Mouse (Mus musculus): ENCODE measurements at regions not wholly inside any gene's neighbourhood (a gene's known extent, or its start where the extent isn't known, plus 50 kb on each side); places are given as distances from the start of the nearest gene placed in this dataset.

DNA sequence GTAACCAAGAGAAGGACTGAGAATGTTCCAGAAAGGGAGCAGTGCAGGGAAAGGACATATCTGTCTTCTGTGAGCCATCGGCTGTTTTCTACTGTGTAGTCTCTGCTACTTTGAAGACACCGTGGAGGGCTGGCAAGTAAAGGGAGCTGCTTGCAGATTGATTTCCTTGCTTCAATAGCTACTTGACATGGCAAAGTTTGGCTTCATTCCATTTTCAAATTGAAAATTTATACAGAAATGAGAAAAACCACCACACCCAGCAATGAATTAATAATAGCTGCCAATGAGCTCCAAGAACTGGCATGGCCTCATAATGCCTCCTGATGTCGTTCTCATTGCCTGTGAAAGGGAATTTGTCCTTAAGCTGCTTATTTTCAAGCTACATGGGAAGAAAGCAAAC is 635.1 kb downstream of the Pkhd1 start:
- no peak for ATAC-seq (replicated peaks; ENCODE audit: extremely low read depth, insufficient read depth, low FRiP score)
- Histone ChIP-seq H3K27me3 (ENCODE audit: control insufficient read depth, insufficient read depth, low read length) (no peaks in the 10 kb centered on the region), H3K4me1 (ENCODE audit: control insufficient read depth, insufficient read depth, low read length) (peaks cover 2% of the 10 kb centered on the region; the same call in 1 of the 2 replicates), H3K36me3 (ENCODE audit: control insufficient read depth, insufficient read depth) (no peaks in the 10 kb centered on the region), H3K27ac (ENCODE audit: low read length) (no peak overlapping the region), H3K4me3 (ENCODE audit: low read length) (no peak overlapping the region), H3K9ac (ENCODE audit: low read length) (no peak overlapping the region), H3K9me3 (replicated peaks; ENCODE audit: control insufficient read depth, low read length) (no peaks in the 10 kb centered on the region), H3K4me2 (ENCODE audit: low read depth, low read length) (no peak overlapping the region)
- WGBS, result 70% methylated on average over 3 of the region's 3 CpGs

DNA sequence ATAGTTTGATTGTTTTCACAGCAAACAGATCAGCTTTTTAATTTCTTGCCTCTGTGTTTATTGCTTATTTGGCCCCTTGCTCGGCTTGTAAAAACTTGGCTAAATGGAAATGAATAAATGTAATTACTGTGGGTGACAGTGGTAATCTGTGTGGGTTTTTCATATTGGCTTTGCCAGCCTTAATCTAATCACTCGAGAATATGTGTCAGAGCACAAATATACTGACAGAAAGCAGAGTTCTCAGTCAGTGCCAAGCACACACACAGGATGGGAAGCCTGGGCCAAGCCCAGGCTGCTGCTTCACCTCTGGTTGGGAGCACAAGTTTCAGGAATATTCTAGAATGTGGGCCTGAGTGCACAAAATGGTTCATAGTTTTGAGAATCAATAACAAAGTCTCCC is 634.4 kb downstream of the Pkhd1 start:
- H3K4me2 ChIP-seq (ENCODE audit: low read depth, low read length), result no peak overlapping the region
- no peaks in the 10 kb centered on the region for H3K36me3 ChIP-seq (ENCODE audit: control insufficient read depth, insufficient read depth)
- no peaks in the 10 kb centered on the region for H3K27me3 ChIP-seq (ENCODE audit: control insufficient read depth, insufficient read depth, low read length)
- H3K9ac ChIP-seq (ENCODE audit: low read length), result no peak overlapping the region
- no peak overlapping the region for H3K27ac ChIP-seq (ENCODE audit: low read length)
- 41% methylated on average over 2 of the region's 2 CpGs for WGBS
- no peak for ATAC-seq (replicated peaks; ENCODE audit: extremely low read depth, insufficient read depth, low FRiP score)
- H3K4me1 ChIP-seq (ENCODE audit: control insufficient read depth, insufficient read depth, low read length), result peaks cover 2% of the 10 kb centered on the region; the same call in 1 of the 2 replicates
- no peaks in the 10 kb centered on the region for H3K9me3 ChIP-seq (replicated peaks; ENCODE audit: control insufficient read depth, low read length)
- H3K4me3 ChIP-seq (ENCODE audit: low read length), result no peak overlapping the region

DNA sequence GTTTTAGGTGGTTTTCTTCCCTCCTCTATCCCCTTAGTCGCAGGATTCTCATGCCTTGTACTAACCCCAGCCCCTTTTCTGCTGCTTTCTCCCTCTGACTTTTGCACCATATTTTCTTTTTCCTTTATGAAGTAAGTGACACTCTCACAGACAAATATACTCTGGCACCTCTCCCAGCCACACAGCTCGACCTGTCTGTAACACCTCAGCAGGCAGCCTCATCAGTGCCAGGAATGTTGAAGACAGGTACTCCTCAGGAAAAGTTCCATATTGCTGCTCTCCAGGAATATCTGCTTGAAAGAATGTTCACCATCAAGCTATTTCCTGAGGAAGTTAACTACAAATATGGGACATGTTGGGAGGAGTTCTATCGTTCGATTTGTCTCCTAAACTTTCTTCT is 627.9 kb downstream of the Pkhd1 start:
- Histone ChIP-seq H3K27me3 (ENCODE audit: control insufficient read depth, insufficient read depth, low read length) (no peaks in the 10 kb centered on the region), H3K9ac (ENCODE audit: low read length) (no peak overlapping the region), H3K4me1 (ENCODE audit: control insufficient read depth, insufficient read depth, low read length) (no peaks in the 10 kb centered on the region), H3K9me3 (replicated peaks; ENCODE audit: control insufficient read depth, low read length) (no peaks in the 10 kb centered on the region), H3K4me2 (ENCODE audit: low read depth, low read length) (no peak overlapping the region), H3K36me3 (ENCODE audit: control insufficient read depth, insufficient read depth) (no peaks in the 10 kb centered on the region), H3K4me3 (ENCODE audit: low read length) (no peak overlapping the region), H3K27ac (ENCODE audit: low read length) (no peak overlapping the region)
- no peak for ATAC-seq (replicated peaks; ENCODE audit: extremely low read depth, insufficient read depth, low FRiP score)
- 52% methylated on average over 4 of the region's 4 CpGs for WGBS

Measured in heart, embryonic 16.5 days (tissue).